Mouse (Mus musculus): ENCODE results near the gene Serpina3f. TPM values are rescaled to one million over a fixed set of nuclear protein-coding genes. Genes with fewer than 3 reads are reported as not detected.

The Serpina3f gene
- polyA plus RNA-seq, 1 experiment: 0.70 TPM

DNA sequence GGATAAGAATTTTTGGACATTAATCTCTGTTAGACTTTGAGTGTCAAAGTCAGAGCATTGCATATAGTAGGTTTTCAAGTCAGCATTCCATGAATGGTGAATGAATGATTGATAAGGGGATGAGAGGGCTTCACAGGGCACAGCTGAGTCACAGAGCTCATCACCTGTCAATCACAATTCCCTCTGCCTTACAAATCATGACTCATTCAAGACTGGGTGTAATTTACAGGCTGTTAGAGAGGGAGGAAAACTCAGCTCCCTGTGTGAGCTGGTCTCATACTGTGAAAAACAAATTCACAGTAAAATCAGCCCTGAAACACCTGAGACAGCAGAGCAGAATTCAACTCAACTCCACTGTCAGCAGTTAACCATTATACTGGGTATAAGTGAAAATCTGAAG is 23.5 kb upstream of the Serpina3f start:
- Histone ChIP-seq H3K4me3 (ENCODE audit: insufficient read depth, low read depth, low read length) (no peak overlapping the region), H3K36me3 (ENCODE audit: control insufficient read depth, insufficient read depth, low read length) (no peaks in the 10 kb centered on the region), H3K27me3 (replicated peaks; ENCODE audit: control insufficient read depth, insufficient read depth, low read length) (no peaks in the 10 kb centered on the region), H3K27ac (ENCODE audit: insufficient read depth, low read depth, low read length) (no peak overlapping the region), H3K4me1 (ENCODE audit: control insufficient read depth, insufficient read depth, low read length) (no peaks in the 10 kb centered on the region)
- DNase-seq: no peak
- no peak for TF ChIP-seq CTCF (conservative IDR thresholded peaks at IDR 0.05; ENCODE audit: insufficient read depth, insufficient read length, low read depth, low read length)
- no peak for TF ChIP-seq POLR2A (IDR thresholded peaks at IDR 0.05; ENCODE audit: low read depth, low read length)

DNA sequence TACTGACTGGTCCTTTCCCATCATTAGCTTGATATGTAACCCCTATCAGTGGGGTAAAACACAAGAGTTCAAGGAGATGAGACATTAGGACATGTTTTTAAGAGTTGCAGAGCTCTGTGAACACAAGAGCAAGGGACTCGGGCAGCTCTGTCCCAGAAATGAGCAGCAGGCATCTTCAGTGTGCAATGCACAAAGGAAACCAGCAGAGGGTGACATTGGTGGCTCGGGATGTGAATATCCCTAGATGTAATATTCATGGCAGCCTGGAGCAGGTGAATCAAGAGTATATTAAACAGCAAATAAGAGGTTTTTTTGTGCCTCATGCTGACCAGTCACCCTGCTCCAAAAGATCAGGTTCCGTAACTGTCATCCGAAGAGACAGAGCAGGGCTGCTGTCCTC is 5.2 kb upstream of the Serpina3f start:
- 67% methylated on average over 4 of the region's 4 CpGs for WGBS
- no peak overlapping the region for H3K27ac ChIP-seq (ENCODE audit: insufficient read depth, low read depth, low read length)
- H3K27me3 ChIP-seq (replicated peaks; ENCODE audit: control insufficient read depth, insufficient read depth, low read length): no peaks in the 10 kb centered on the region
- no peak for DNase-seq
- no peak overlapping the region for H3K4me3 ChIP-seq (ENCODE audit: insufficient read depth, low read depth, low read length)
- H3K36me3 ChIP-seq (ENCODE audit: control insufficient read depth, insufficient read depth, low read length): no peaks in the 10 kb centered on the region
- no peaks in the 10 kb centered on the region for H3K4me1 ChIP-seq (ENCODE audit: control insufficient read depth, insufficient read depth, low read length)
- TF ChIP-seq CTCF (conservative IDR thresholded peaks at IDR 0.05; ENCODE audit: insufficient read depth, insufficient read length, low read depth, low read length) (peak; percentile 30; the same call in 1 of the 2 replicates), POLR2A (IDR thresholded peaks at IDR 0.05; ENCODE audit: low read depth, low read length) (no peak)

- no peak overlapping the region for H3K4me3 ChIP-seq (ENCODE audit: insufficient read depth, low read depth, low read length)
- H3K27ac ChIP-seq (ENCODE audit: insufficient read depth, low read depth, low read length): no peak overlapping the region
- WGBS: 84% methylated on average over 2 of the region's 2 CpGs
- H3K27me3 ChIP-seq (replicated peaks; ENCODE audit: control insufficient read depth, insufficient read depth, low read length): no peaks in the 10 kb centered on the region
- H3K4me1 ChIP-seq (ENCODE audit: control insufficient read depth, insufficient read depth, low read length): no peaks in the 10 kb centered on the region
- no peak for DNase-seq
- no peaks in the 10 kb centered on the region for H3K36me3 ChIP-seq (ENCODE audit: control insufficient read depth, insufficient read depth, low read length)
- no peak for TF ChIP-seq POLR2A (IDR thresholded peaks at IDR 0.05; ENCODE audit: low read depth, low read length)
- TF ChIP-seq CTCF (conservative IDR thresholded peaks at IDR 0.05; ENCODE audit: insufficient read depth, insufficient read length, low read depth, low read length): no peak
These were observed 4.5 kb upstream of the Serpina3f start for GRCm38 (mm10) chr12:104209802-104210201.

DNA sequence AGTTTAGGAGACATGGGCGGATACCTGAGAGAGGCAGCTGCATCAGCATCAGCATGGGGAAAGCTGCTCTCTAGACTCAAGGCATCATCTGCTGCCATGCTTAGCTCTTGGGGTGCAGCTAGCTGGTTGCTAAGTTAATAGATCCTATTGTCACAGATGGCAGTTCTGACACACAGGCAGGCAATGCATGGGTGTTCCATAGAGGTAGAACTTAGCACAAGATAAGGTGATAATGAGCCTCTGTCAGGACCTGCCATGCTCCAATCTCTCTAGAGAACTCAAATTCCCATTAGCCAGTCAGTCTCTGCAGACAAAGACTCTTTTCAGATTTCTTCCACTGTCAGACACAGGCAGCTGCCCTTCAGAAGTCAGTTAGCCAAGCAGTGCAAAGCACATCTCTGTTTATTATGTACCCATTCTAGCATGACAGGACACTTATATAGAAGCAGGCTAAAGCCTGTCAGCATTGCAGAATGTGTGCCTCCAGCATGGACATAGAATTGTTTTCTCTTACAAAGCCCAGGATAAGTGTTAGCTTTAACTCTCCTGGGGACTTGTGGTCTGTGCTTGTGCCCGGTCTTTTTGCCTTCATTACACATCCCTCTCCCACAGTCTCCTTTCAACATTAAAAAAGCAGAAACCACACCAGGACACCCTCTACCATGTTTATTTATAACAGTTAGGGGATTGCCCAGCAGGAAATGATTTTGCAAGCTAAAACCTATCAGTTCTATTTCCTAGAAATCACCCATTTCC is 477 bp upstream of the Serpina3f start:
- H3K27ac ChIP-seq (ENCODE audit: insufficient read depth, low read depth, low read length): no peak overlapping the region
- no peak for DNase-seq
- 63% methylated on average over 2 of the region's 2 CpGs for WGBS

DNA sequence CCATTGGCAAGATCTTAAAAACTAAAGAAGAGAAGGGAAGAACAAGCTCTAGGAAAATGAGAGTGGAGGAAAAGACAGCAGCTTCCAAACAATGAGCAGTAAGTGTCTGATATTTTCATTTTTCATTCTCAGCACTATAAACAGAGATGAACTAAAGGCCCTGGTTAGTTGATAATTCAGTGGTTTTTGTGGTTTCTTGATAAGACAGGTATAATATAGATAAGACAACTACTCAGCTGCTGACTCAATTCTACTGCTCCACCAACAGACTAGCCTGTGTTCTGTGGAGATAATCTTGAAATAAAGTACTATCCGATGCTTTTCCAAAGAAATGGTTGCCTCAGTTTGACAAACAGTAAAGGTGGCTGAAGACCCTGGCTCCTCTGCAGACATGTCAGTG is 905 bp downstream of the Serpina3f start:
- TF ChIP-seq CTCF (conservative IDR thresholded peaks at IDR 0.05; ENCODE audit: insufficient read depth, insufficient read length, low read depth, low read length): no peak

More for the DNA sequence above, 477 bp upstream of the Serpina3f start:
- Histone ChIP-seq H3K4me3 (ENCODE audit: insufficient read depth, low read depth, low read length) (no peak overlapping the region), H3K4me1 (ENCODE audit: control insufficient read depth, insufficient read depth, low read length) (no peaks in the 10 kb centered on the region), H3K27me3 (replicated peaks; ENCODE audit: control insufficient read depth, insufficient read depth, low read length) (no peaks in the 10 kb centered on the region), H3K36me3 (ENCODE audit: control insufficient read depth, insufficient read depth, low read length) (no peaks in the 10 kb centered on the region)
- TF ChIP-seq CTCF (conservative IDR thresholded peaks at IDR 0.05; ENCODE audit: insufficient read depth, insufficient read length, low read depth, low read length) (no peak), POLR2A (IDR thresholded peaks at IDR 0.05; ENCODE audit: low read depth, low read length) (no peak)

DNA sequence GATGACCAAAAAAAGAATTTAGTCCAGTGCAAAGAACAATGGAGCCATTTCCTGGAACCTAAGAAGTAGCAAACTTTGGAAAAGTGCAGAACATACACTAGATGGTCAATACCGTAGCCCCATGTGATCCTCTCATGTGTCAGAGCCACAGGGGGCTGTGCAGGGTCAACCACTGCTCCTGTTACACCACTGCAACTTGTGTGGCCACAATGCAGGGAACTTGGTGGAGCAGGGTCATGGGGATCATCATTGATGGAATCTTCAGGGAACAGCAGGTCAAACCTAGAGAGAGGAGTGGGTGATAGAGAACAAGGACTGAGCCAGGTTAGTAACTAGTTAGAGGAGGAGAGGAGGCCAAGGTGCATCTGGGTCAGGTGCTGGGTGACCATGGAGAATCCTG is 7.3 kb downstream of the Serpina3f start:
- no peak overlapping the region for H3K27ac ChIP-seq (ENCODE audit: insufficient read depth, low read depth, low read length)
- 86% methylated on average over 1 of the region's 1 CpGs for WGBS
- no peaks in the 10 kb centered on the region for H3K27me3 ChIP-seq (replicated peaks; ENCODE audit: control insufficient read depth, insufficient read depth, low read length)
- H3K4me3 ChIP-seq (ENCODE audit: insufficient read depth, low read depth, low read length): no peak overlapping the region
- no peak for DNase-seq
- H3K4me1 ChIP-seq (ENCODE audit: control insufficient read depth, insufficient read depth, low read length): no peaks in the 10 kb centered on the region
- TF ChIP-seq POLR2A (IDR thresholded peaks at IDR 0.05; ENCODE audit: low read depth, low read length) (no peak), CTCF (conservative IDR thresholded peaks at IDR 0.05; ENCODE audit: insufficient read depth, insufficient read length, low read depth, low read length) (no peak)
- no peaks in the 10 kb centered on the region for H3K36me3 ChIP-seq (ENCODE audit: control insufficient read depth, insufficient read depth, low read length)

More for the DNA sequence above, 905 bp downstream of the Serpina3f start:
- no peak for DNase-seq
- H3K4me1 ChIP-seq (ENCODE audit: control insufficient read depth, insufficient read depth, low read length): no peaks in the 10 kb centered on the region
- H3K4me3 ChIP-seq (ENCODE audit: insufficient read depth, low read depth, low read length): no peak overlapping the region
- no peaks in the 10 kb centered on the region for H3K27me3 ChIP-seq (replicated peaks; ENCODE audit: control insufficient read depth, insufficient read depth, low read length)
- H3K36me3 ChIP-seq (ENCODE audit: control insufficient read depth, insufficient read depth, low read length): no peaks in the 10 kb centered on the region
- H3K27ac ChIP-seq (ENCODE audit: insufficient read depth, low read depth, low read length): no peak overlapping the region
- 100% methylated on average over 1 of the region's 1 CpGs for WGBS

DNA sequence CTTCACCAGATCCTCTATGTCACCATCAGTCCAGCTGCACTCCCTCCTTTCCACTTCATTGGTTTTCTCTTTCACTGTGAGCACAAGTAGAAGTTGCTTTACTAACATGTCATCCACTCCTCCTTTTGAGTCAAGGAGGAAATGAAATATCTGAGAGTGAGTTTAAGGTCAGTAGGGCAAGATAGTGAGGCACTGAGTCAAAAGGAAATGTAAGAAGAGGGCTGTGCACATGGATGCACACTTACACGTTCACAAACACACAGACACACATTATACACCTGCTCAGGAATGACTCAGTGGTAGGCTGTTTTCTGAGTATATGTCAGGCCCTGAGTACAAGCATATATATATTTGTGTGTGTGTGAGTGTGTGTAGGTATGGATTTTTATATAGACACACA is 9.3 kb downstream of the Serpina3f start:
- Histone ChIP-seq H3K4me1 (ENCODE audit: control insufficient read depth, insufficient read depth, low read length) (no peaks in the 10 kb centered on the region), H3K27ac (ENCODE audit: insufficient read depth, low read depth, low read length) (no peak overlapping the region), H3K27me3 (replicated peaks; ENCODE audit: control insufficient read depth, insufficient read depth, low read length) (no peaks in the 10 kb centered on the region), H3K4me3 (ENCODE audit: insufficient read depth, low read depth, low read length) (no peak overlapping the region), H3K36me3 (ENCODE audit: control insufficient read depth, insufficient read depth, low read length) (no peaks in the 10 kb centered on the region)
- no peak for TF ChIP-seq POLR2A (IDR thresholded peaks at IDR 0.05; ENCODE audit: low read depth, low read length)
- TF ChIP-seq CTCF (conservative IDR thresholded peaks at IDR 0.05; ENCODE audit: insufficient read depth, insufficient read length, low read depth, low read length): no peak
- WGBS: 36% methylated on average over 1 of the region's 1 CpGs
- no peak for DNase-seq

Data from kidney, adult 2 months (tissue).